Mouse (Mus musculus): ENCODE data around the gene Smarcd1.

DNA sequence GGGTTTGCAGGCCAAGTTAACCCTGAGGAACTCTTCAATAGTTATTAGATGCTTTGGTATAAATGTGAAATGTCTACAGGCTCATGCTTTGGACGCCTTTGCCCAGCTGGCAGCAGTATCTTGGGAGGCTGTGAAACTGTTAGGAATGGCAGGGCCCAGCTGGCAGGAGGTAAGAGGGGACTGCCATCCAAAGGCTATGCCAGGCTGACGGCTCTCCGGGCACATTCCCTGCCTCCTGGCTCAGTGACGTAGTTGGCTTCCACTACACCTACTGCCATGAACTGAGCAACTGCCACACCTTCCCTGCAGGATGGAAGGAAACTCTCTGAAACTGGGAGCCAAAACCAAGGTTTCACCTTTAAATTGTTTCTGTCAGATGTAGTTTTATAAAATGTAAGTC is 38.3 kb downstream of the Smarcd1 start:
- no peak for TF ChIP-seq POLR2A (IDR thresholded peaks at IDR 0.05; ENCODE audit: low read depth, low read length)
- TF ChIP-seq CTCF (IDR thresholded peaks at IDR 0.05; ENCODE audit: extremely low read depth, insufficient read depth, insufficient read length, insufficient replicate concordance): no peak

Measured in spleen, adult 2 months (tissue).